Mouse (Mus musculus) Muller cell, postnatal 12 days (primary cell): ENCODE results near the gene Ubac1.

Source experiments
- DNase-seq: peaks from one replicate; pipeline ENCODE4 v3.0.0-alpha.2; 2015; ENCODE audit errors: inconsistent ontology term

The Ubac1 gene

GRCm38 (mm10) chr2:26024138-26025075 is 2.9 kb upstream of the Ubac1 start:
- peak; percentile 18 for DNase-seq

GRCm38 (mm10) chr2:26022626-26023025 is 1.1 kb upstream of the Ubac1 start:
- no peak for DNase-seq

- DNase-seq = no peak
These were observed 665 bp upstream of the Ubac1 start for GRCm38 (mm10) chr2:26022258-26022565.

GRCm38 (mm10) chr2:26020714-26021560 is 610 bp downstream of the Ubac1 start:
- DNase-seq = peak; percentile 68

- no peak for DNase-seq
These were observed 1.6 kb downstream of the Ubac1 start for GRCm38 (mm10) chr2:26019923-26020322.

- DNase-seq = no peak
These were observed 4.2 kb downstream of the Ubac1 start for GRCm38 (mm10) chr2:26017326-26017725.

- no peak for DNase-seq
These were observed 7.9 kb downstream of the Ubac1 start for GRCm38 (mm10) chr2:26013674-26014073.

- no peak for DNase-seq
These were observed 10.1 kb downstream of the Ubac1 start for GRCm38 (mm10) chr2:26011420-26011819.

GRCm38 (mm10) chr2:26002001-26002400 is 19.5 kb downstream of the Ubac1 start:
- no peak for DNase-seq

GRCm38 (mm10) chr2:26001136-26001535 is 20.4 kb downstream of the Ubac1 start:
- no peak for DNase-seq

- no peak for DNase-seq
These were observed 23.8 kb downstream of the Ubac1 start for GRCm38 (mm10) chr2:25997716-25998115.

GRCm38 (mm10) chr2:25994791-25995190 is 26.8 kb downstream of the Ubac1 start:
- DNase-seq = no peak

- DNase-seq = peak; percentile 68
These were observed 29.3 kb downstream of the Ubac1 start for GRCm38 (mm10) chr2:25992285-25992684.

GRCm38 (mm10) chr2:25989651-25990050 is 31.9 kb downstream of the Ubac1 start:
- no peak for DNase-seq

- DNase-seq = no peak
These were observed 33.7 kb downstream of the Ubac1 start for GRCm38 (mm10) chr2:25987817-25988216.

- peak; percentile 87 for DNase-seq
These were observed 34.9 kb downstream of the Ubac1 start for GRCm38 (mm10) chr2:25986601-25987000.

GRCm38 (mm10) chr2:25983159-25983907 is 38.2 kb downstream of the Ubac1 start, which contains the start of gene Camsap1:
TSS of gene Camsap1 (minus strand) at chr2:25983282.
- DNase-seq = peak; percentile 100

GRCm38 (mm10) chr2:25982426-25983091 is 39.0 kb downstream of the Ubac1 start:
- DNase-seq = no peak

GRCm38 (mm10) chr2:25982052-25982425 is 39.5 kb downstream of the Ubac1 start:
- DNase-seq = no peak

- no peak for DNase-seq
These were observed 42.5 kb downstream of the Ubac1 start for GRCm38 (mm10) chr2:25978997-25979396.

GRCm38 (mm10) chr2:25977587-25978239 is 43.8 kb downstream of the Ubac1 start:
- no peak for DNase-seq
